Mouse (Mus musculus) gastrocnemius, postnatal 4 days (tissue): ENCODE data around the gene Nav2. TPM values are rescaled to one million over a fixed set of nuclear protein-coding genes. Genes with fewer than 3 reads are reported as not detected.
A peak's percentile ranks its signal among the peaks of the same experiment; 100 is the strongest.

Experiments
- DNase-seq, 2 experiments: peaks; one replicate each; pipeline ENCODE4 v3.0.0; 2021 to 2022; ENCODE audit warnings: low spot score in 2 of 2, mixed read lengths in 2 of 2
- total RNA-seq, 2 experiments: library from RNA; stranded (reverse); gene quantifications; 2 replicates each; pipeline ENCODE4 v1.2.3; 2021

The Nav2 gene
- total RNA-seq, 2 experiments from 2014 or later: 79.5 to 86.2 TPM

DNA sequence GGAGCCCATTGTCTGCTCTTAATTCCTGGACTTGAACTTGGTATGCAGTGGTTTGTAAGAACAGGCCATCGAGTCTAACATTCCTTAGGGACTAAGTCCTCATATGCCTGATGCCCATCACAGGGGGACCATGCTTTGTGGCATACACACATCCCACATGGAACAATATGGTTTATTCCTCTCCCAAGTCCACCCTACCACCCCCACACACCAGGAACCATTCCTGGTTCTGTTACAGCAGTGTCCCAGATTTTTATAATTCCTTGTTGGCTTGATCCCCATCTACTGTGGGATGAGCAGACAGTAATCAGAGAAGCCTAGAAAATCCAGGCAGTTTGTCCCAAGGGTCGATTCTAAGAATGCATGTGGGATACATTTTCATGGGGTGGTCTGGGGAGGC, 668.6 kb downstream of the Nav2 start:
- DNase-seq: no peak

DNA sequence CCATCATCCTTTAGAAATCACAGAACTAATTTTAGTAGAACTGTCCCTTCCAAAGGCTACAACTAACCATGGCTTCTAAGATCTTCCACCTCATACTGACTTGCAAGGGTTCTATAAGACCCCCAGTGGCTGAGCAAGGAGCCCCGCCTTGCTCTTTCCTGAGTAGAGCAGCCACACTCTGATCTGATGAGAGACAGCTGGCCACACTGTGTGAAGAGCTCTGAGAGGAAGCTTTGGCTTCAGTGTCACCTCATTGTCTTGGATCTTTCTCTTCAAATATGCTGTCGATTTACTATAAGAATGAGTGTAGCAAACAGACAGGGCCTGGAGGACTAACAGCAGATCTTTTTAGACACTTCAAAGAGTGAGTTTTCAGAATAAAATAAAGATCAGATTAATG, 673.4 kb downstream of the Nav2 start:
- DNase-seq: no peak

DNA sequence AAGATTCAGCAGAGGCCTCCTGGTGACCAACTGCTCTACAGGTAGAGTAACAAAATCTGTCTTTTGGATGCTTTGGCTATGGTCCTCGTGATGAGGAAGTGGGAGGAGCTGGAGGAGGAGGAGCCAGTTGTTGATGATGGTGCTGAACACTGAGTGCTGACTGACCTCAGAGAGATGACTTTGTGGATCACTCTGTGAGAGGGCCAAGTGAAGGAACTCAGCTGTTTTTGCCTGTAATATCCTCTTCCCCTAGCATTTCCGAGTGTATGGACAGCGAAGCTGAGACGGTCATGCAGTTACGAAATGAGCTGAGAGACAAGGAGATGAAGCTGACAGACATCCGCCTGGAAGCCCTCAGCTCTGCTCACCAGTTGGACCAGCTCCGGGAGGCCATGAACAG, 674.0 kb downstream of the Nav2 start:
- no peak for DNase-seq

DNA sequence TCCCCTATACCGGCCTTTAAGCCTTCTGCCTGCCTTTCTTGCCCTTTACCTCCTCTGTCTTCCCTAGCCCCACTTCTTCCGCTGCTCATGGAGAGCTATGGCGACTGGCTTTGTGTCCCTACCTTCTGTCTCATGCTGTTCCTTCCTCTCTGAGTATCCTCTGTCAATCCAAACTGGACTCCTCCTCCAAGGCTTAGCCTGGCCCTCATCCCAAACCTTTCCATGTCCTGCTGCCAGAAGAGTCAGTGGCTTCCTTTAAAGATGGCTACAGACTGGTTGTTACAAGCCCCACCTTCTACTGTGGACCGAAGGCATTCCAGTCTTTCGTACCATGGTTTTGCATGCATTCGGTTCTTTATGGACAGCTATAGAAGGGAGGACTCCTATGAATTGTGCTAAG, 674.7 kb downstream of the Nav2 start:
- DNase-seq: no peak

DNA sequence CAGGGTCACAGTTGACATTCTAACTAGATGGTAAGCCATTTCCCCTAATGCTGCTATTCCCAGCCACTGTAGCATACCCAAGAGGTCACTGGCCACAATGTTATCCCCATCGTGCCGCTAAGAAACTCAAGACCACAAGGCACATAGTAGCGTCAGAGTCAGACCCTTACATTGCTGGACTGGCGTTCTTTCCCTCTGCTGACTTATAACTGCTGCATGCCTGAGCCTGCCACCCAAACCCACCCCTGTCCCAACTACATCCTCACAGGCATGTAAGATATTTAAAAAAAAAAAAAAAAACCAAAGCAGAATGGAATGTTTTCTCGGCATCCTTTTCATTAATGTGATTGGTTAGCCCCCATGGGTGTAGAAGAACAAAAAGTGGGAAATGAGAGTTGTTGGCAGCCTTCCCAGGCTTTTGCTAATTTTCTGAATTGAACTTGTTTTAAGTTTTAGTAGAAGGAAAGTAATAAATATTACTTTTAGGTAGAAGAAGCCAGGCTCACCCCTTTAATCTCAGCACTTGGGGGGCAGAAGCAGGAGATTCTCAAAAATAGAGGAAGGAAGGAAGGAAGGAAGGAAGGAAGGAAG, 678.1 kb downstream of the Nav2 start:
- DNase-seq: no peak

DNA sequence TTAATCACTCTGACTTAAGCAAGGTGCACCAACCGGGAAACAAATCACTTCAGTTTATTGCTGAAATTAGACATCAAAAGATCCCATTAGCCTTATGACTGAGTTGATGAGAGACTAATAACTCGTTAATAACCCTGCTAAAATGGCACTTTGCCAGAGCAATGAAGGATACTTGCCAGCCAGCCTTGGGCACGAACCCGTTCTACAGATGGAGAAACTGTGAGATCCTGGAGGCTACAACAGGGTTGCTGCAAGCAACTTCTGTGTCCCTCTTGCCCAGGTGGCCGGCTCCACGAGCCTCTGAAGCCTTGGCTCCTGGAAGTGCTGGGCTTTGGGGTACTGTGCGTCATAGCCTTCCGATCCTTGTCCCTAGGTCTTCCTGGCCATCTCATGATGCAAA, 681.1 kb downstream of the Nav2 start:
- DNase-seq: no peak

DNA sequence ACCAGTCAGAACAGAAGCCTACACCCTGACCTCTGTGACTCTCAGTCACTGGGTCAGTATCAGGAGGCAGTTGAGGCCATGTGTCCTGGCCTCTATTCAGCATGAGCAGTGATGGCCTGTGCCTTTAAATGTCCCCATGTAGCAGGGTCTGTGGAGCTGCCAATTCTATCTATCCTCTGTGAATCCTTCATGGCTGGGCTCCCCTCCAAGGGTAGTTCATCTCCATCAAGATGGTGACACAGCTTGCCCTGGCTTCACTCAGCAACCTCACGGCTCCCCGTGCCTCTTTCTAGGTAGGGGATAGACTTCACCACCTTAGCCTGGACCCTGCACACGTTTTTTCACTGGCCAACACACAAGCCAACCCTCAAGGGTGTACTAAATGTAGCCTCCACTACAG, 689.3 kb downstream of the Nav2 start:
- no peak for DNase-seq

DNA sequence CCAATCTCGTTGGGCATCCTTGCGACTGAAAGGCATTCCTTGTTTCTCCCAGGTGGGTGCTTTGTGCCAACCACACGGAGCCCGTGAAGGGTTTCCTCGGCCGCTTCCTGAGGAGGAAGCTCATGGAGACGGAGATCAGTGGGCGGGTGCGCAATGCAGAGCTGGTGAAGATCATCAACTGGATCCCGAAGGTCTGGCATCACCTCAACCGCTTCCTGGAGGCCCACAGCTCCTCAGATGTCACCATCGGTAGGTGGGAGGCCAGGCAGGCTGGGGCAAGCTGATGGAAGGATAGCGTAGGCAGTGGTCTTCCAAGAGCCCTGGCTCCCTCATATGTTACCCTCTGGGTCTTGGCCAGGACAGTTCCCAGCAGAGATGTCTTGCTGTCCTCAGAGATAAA, 689.7 kb downstream of the Nav2 start:
- no peak for DNase-seq

DNA sequence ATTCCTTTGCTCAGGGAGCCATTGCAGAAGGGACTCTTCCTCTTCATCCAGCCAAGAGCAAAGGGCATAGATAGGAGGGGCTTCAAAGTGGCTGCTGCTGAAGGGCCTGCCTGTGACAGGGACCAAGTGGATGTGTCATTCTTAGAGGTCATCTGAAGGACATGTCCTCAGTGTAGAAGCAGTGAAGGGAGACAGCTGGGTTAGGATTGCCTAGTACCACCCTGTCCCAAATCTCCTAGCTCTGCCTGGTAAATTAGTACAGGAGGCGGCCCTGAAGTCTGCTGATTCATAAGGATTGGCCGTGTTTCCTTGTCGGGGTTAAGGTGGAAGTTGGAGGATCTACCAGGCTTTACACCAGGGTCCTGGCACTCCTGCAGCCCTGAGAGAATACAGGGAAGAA, 691.4 kb downstream of the Nav2 start:
- DNase-seq: no peak

DNA sequence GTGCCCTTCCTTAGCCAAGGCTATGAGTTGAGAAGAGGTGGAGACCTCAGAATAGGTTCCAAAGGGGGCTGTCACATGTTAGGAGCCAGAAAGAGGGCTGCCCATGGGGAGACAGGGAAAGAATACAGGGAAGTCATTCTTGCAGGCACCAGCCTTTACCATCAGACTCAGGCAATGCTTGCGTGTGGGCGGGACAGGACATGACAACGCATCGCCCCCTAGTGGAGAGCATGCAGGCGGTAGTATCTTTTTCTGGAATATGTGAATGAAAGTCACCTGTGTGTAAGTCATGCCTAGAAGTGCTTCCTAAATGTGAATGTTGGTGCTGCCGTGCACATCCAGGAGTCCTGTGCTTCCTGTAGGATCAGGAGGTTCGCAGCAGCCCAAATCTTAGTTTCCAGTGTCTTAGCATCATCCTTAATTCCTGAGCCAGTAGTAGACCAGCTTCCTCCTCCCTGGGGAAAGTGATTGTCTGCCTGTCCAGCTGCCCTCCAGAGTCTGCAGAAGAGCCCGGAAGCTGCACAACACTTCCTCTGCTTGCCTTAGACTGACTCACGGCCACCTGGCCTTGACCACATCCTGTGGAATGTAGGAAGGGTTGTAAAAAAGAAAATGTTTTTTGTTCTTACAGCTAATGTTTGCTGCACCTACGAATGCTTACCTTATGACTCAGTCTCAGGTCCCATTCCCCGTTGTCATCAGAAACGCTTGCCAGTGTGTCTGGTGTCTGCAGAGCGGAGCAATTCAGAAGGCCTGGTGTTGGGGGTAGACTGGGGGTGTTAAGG, 692.9 kb downstream of the Nav2 start:
- peak in 1 of 2 experiments; percentile 71 for DNase-seq

DNA sequence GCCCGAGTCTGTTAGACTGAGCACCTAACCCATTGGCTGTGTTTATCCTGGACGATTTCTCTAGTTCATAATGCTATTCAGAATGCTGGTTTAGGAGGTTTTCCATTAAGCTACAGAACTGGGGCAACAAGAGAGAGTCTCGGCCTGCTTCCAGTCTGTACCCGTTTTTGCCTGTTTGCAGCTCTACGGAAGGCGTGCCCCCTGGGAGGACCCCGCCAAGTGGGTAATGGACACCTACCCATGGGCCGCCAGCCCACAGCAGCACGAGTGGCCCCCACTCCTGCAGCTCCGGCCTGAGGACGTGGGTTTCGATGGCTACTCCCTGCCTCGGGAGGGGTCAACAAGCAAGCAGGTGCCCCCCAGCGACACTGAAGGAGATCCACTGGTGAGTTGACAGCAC, 695.7 kb downstream of the Nav2 start:
- DNase-seq: no peak

DNA sequence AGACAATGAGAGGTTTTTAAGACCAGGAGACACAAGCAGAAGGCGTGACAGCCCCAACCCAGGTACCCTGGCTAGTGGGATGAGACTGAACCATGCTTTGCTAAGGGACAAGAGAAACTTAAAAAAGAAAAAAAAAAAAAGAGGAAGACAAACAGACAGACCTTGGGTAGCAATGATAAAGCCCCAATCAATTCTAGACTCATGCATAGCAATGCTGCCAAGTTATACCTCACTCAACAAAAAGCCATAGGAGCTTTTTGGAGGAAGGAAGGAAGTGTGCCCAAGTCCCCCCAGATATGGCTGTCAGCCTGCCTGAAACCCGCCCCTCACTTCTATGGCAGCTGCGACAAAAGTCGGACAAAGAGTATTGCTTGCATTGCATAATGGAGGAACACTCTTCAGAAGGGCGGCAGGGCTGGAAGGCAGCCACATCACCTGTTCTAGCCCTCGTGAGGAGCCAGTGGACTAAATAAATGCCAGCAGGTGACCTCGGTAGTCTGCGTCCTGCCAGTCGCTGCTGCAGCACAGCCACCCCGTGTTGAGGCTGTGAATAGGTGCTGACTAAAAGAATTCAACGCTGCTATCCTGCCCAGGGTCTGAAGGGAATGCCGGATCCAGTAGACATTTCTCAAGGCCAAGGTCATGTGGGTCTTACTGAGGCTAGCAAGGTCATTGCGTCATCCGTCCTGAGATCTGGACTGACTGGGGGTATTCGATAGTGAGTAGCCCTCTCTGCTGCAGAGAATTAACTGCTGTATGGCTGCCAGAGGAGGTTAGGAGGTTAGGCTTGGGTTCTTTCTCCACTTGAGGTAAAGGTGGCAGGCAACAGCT, 696.7 kb downstream of the Nav2 start:
- DNase-seq: no peak

DNA sequence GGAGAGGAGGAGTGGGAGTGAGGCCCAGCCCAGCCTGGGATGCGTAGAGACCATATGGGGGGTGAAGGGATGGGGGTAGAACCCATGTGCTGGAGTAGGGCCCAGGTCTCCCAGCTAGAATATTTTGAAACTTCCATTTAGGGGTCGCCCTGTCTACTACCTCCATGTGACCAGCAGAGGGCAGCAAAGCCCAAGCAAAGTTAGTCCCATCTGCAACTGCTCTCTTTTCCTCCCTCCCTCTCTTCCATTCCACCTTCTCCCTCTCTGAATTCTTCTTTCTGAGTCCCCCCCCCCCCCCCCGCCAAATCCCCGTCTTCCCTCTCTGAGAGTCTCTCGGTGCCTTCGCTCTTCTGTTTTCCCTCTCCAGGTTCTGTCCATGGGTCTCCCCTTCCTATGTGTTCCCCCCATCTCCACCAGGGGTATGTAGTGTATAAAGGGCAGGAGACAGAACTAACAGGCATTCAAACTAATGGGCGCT, 707.8 kb downstream of the Nav2 start:
- peak in 1 of 2 experiments; percentile 69 for DNase-seq

DNA sequence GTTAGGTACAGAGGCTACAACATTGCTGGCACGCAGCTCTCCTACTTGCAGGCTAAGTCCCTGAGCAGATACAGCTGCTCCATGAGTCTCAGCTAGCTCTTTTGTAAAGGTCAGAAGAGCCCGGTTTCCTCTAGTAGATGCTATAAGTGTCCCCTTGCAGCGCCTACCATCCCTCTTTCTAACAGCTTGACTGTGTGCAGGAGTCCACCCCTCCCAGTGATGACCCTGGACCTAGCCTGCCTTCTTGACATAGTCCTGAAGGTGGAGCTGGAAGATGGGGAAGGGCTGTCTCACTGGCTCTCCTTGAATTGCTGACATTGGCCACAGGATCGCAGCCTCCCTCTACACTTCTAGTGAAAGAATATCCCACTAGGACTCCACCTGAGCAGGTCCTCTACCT, 708.6 kb downstream of the Nav2 start:
- DNase-seq: no peak

DNA sequence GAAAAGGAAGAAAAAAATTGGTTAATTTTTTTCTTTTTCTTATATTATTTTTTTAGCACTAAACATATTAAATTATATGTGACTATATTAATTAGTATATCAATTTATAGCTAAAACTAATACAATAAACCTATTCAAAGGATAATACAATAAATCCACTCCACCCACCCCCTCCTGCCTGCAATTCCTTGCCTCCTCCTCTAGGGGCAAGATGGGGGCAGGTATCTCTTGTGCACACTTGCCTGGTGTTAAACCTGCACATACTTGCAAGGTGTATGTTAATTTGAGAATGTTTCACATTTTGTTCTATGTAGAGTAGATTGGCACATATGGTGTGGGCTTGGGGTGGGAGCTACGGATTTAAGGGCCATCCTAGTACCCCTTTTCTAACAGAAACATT, 711.6 kb downstream of the Nav2 start:
- no peak for DNase-seq

DNA sequence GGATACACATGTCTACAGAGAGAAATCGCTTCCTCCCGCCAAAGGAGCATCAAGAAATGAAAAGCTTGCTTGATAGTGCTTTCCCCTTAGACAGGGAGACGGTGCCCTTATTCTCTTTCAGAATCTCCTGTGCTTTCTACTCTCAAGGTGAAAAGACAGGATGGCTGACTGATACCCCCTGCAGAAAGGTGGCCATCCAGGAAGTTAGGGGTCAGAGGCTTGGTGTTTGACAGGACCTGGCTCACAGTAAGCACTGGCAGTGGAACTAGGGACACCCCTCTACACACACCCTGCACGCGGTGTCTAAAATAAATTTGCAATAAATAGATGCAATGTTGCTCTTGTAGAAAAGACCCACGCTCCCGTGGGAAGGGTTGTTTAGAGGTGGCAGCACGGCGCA, 723.4 kb downstream of the Nav2 start:
- DNase-seq: no peak

DNA sequence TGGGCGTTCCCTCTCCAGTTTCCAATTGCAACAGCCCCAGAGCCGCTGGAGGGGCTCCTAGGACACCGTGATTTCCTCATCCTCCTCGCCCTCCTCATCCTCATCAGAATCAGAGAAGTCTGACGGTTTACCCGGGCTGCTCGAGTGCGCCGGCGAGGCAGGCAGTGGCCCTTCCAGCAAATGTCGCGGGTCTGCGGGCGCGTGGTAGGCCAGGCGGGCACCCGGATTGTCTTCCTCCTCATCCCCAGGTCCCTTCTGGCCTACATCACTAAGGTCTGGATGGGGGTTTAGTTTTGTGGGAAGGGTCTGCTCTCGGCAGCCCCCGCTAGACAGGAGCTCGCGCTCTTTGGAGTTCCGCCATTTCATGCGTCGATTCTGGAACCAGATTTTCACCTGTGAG, 723.9 kb downstream of the Nav2 start:
- no peak for DNase-seq

DNA sequence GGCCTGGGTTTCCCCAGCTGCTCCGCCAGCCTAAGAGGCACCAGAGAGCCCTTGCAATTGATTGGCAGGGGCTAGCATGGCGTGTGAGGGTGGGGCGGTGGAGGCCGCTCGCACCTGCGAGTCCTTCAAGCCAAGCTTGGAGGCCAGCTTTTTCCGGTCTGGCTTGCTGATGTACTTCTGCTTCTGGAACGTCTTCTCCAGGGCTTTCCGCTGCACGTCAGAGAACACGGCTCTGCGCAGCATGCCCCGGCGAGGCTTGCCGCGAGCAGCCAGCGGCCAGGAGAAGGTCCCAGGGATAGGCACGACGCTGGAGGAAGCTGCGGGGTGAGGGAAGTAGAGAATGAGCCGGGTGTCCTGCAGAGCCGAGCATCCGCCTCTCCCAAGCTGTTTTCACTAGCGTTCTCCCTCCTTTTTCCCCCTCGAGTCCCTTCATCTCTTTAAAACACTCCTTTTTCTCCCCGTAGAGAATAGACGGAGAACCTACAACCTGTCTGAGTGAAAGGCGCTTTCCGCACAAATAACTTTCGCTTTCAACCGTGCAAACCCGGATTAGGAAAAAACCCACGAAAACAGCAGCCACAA, 725.0 kb downstream of the Nav2 start:
- peak in 1 of 2 experiments; percentile 24 for DNase-seq

DNA sequence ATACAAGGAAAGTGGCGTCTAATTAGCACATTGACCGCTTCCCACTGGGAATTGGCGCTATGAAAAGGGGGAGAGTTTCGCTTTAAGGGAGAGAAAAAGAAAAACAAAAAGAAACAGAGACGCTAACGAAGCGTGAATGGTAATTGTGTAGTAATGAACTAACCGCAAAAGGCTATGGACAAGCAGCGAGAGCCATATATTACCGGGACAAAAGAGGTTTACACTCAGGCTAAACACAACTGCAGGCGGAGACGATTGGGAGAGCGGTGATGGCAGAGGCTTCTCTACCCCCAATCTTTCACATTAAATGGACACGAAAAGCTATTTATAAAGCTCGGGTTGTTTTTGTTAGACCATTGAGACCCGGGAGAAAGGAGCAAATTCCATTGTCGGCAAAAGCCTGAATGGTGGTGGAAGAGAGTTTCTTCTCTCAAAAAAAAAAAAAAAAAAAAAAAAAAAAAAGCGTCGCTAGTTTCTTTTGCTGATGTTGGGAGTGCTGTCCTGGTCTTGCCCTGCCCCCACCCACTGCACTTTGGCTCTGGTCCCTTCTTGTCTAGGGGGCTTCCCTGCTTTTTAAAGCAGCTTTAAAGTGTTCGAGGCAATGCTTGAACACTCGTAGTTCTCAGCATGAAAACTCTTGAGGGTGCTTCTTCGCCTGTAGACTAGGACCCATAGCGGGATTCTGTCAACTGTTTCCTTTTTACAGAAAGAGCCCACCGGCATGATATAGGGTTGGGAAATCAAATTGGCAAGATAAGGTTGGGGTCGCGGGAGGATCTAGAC, 726.0 kb downstream of the Nav2 start:
- no peak for DNase-seq

DNA sequence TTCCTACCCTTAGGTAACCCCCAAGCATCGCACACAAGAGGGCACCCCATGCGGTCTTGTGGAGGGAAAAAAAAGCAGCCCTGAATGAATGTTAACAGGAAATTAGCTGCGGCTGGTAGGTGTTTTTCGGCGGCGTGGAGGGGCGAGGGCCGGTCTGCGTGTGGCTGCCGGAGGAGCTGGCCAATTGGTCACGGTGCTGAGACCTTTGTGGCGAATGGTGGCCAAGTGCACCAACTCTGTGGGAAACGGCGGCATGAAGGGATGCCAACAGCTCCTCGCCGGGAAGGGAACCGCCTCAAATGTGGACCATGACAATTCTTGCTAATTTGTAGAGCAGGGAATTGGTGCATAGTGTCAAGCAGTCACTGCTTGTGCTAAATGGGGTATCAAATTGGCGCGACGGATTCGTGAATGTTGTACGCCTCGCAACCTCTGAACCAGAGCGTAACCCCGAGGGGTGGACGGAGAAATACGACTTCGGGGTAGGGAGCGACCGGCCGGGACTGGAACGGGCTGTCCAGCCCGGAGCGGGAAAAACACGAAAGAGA, 726.6 kb downstream of the Nav2 start:
- DNase-seq: peak in 1 of 2 experiments; percentile 32

DNA sequence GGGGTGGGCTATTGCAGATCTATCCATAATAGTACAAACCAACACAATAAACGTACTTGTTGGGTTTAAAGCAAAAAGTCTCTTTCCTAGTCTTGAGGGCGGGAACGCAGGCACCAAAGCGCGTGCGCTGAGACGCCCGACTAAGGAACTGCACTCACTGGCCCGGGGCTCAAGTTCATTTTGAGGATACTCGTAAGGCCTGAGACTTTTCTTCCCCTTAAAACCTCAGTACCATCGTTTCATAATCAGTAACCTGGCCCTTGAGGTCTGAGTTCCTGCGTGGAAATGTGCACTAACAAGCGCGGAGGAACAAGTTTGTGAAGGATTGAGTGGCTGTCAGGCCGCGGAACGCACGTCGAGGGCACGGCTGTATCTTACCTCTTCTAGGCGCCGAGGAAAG, 727.5 kb downstream of the Nav2 start:
- no peak for DNase-seq
